Mouse (Mus musculus) midbrain, embryonic 16.5 days (tissue): ENCODE results near the gene Cops4. TPM values are rescaled to one million over a fixed set of nuclear protein-coding genes. Genes with fewer than 3 reads are reported as not detected.

ENCODE experiments used
- ATAC-seq: fragments of 200-750 bp; cut with Nextera tagmentation; 2 replicates; pipeline ENCODE4 v1.8.0; 2017; ENCODE audit warnings: moderate TSS enrichment
- H3K27ac ChIP-seq: fragments of 300-500 bp; sonication (generic); 2 replicates; pipeline ENCODE4 v1.5.1; 2014; ENCODE audit warnings: mild to moderate bottlenecking, low read length, mixed read lengths
- H3K27me3 ChIP-seq: fragments of 300-500 bp; sonication (generic); 2 replicates; pipeline ENCODE4 v1.6.1; 2014; ENCODE audit warnings: low read depth, low read length, mixed read lengths; ENCODE audit not compliant: control insufficient read depth, insufficient read depth
- H3K36me3 ChIP-seq: fragments of 300-500 bp; sonication (generic); 2 replicates; pipeline ENCODE4 v1.6.1; 2014; ENCODE audit warnings: mild to moderate bottlenecking, low read length, moderate library complexity, mixed read lengths; ENCODE audit not compliant: control insufficient read depth, insufficient read depth
- H3K4me1 ChIP-seq: fragments of 300-500 bp; sonication (generic); 2 replicates; pipeline ENCODE4 v1.6.1; 2014; ENCODE audit warnings: mild to moderate bottlenecking, low read length, mixed read lengths; ENCODE audit not compliant: control insufficient read depth, insufficient read depth
- H3K4me2 ChIP-seq: fragments of 300-500 bp; sonication (generic); 2 replicates; pipeline ENCODE4 v1.6.1; 2014; ENCODE audit warnings: mild to moderate bottlenecking, low read length, mixed read lengths
- H3K4me3 ChIP-seq: fragments of 300-500 bp; sonication (generic); 2 replicates; pipeline ENCODE4 v1.5.1; 2014; ENCODE audit warnings: low read depth, mild to moderate bottlenecking, low read length, moderate library complexity, mixed read lengths
- H3K9ac ChIP-seq: fragments of 300-500 bp; sonication (generic); 2 replicates; pipeline ENCODE4 v1.6.1; 2014; ENCODE audit warnings: low read depth, low read length, mixed read lengths
- H3K9me3 ChIP-seq: fragments of 300-500 bp; sonication (generic); replicated peaks from 2 replicates; pipeline ENCODE4 v1.6.1; 2014; ENCODE audit warnings: mild to moderate bottlenecking, low read length, mixed read lengths; ENCODE audit not compliant: control insufficient read depth, poor library complexity, severe bottlenecking
- WGBS: fragments of 180-500 bp; shearing (Covaris S2); extraction: QIAGEN DNeasy Blood & Tissue Kit; methylation state at CpG from one replicate; pipeline ENCODE4 v1.1.7; 2014; 5-methylcytosine and 5-hydroxymethylcytosine counted together
- polyA plus RNA-seq: library from polyadenylated mRNA; unstranded; fragments of >200 nt; fragmentation: Nextera tagmentation; extraction: Ambion mirVana; gene quantifications from 2 replicates; pipeline ENCODE4 v1.2.1, GENCODE M21; 2015

Gene Cops4
- polyA plus RNA-seq, 1 experiment from 2014 or later = 177 TPM

DNA sequence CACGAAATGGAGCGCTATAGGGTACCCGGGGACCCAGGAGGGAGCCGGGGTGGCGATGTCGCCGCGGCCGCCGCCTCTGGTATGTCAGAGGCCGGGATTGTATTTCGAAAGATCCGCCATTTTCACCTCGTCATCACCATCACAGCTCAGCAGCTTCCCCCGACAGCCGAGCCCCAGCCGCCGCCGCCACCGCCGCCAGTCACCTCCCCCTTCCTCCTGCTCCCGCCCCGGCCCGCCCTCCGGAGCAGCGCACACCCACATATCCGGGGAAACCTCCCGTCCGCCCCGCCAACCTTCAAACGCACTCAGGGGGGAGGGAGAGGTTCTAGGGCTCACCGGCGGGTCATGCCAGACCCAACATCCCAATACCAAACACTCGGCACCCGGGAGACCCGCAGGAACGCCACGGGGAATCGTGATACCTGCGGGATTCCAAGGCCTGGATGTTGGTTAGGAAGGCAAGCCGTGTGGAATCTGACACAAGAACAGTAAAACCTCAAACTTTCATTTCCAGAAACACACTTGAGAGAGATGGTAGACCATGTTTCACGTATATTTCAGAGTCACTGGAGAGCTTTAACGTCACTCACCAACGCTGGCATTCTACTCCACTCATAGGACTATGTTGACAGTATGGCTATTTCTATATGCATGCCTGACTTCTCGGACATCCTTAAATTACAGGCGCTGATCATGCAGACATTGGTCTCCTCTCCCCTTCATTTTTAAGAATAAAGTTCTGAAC, 19.5 kb upstream of the Cops4 start:
- Histone ChIP-seq H3K4me1 (peaks cover 20% of the 10 kb centered on the region), H3K36me3 (no peaks in the 10 kb centered on the region), H3K4me2 (peak overlapping the region; percentile 98), H3K27ac (peak overlapping the region; percentile 73), H3K4me3 (peak overlapping the region; percentile 88), H3K9ac (peak overlapping the region; percentile 87), H3K27me3 (no peaks in the 10 kb centered on the region), H3K9me3 (no peaks in the 10 kb centered on the region)
- under 1% methylated on average over 40 of the region's 46 CpGs for WGBS
- peak; percentile 73 for ATAC-seq

DNA sequence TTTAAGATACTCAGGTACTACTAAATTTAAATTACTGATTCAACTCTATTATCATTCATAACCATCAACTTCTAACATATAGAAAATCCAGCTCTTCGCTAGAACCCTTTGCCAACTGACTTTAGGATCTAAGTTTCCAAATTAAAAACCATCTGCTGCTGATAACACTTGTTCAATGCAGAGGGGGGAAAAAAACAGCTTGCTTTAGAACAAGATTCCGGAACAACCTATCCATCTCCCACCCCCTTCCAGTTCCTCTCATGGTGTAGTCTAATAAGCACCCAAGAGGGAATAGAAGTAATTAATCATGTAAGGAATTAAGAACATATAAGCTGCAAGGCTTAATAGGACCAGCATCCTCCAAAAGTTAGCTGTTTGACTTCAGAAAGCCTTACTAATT, 18.9 kb upstream of the Cops4 start:
- Histone ChIP-seq H3K4me2 (peak overlapping the region; percentile 98), H3K4me1 (peaks cover 20% of the 10 kb centered on the region), H3K4me3 (peak overlapping the region; percentile 88), H3K27me3 (no peaks in the 10 kb centered on the region), H3K27ac (no peak overlapping the region), H3K9me3 (no peaks in the 10 kb centered on the region), H3K9ac (peak overlapping the region; percentile 66; the same call in 1 of the 2 replicates), H3K36me3 (no peaks in the 10 kb centered on the region)
- ATAC-seq = no peak
- 26% methylated on average over 2 of the region's 2 CpGs for WGBS

DNA sequence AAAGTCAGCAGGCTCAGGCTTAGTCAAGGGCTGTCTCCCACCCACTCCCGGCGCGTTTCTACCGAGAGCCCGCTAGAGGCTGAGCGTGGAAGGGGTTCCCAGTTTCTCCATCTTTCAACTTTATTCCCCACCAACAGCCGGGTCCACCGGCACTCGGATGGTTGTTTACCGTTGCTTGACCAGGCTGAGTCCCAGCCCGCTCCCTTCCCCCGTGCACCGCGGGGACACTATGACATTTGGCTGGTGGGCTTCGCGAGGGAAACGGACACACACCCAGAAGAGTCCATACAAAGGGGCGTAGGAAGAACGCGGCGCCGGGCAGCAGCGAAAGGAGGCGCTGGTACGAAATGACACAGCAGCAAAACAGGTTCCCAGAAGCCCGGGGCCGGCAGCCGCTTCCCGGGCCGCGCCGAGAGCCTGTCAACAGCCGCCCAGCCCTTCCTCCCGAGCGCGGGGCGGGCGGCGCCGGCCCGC, 18.2 kb upstream of the Cops4 start:
- peak; percentile 27; the same call in 1 of the 2 replicates for ATAC-seq
- peak overlapping the region; percentile 66 for H3K9ac ChIP-seq
- peak overlapping the region; percentile 70 for H3K27ac ChIP-seq
- H3K36me3 ChIP-seq = no peaks in the 10 kb centered on the region
- 0% methylated on average over 33 of the region's 41 CpGs for WGBS
- peak overlapping the region; percentile 98 for H3K4me2 ChIP-seq
- H3K4me1 ChIP-seq = peaks cover 20% of the 10 kb centered on the region
- peak overlapping the region; percentile 88 for H3K4me3 ChIP-seq
- H3K9me3 ChIP-seq = no peaks in the 10 kb centered on the region
- H3K27me3 ChIP-seq = no peaks in the 10 kb centered on the region

DNA sequence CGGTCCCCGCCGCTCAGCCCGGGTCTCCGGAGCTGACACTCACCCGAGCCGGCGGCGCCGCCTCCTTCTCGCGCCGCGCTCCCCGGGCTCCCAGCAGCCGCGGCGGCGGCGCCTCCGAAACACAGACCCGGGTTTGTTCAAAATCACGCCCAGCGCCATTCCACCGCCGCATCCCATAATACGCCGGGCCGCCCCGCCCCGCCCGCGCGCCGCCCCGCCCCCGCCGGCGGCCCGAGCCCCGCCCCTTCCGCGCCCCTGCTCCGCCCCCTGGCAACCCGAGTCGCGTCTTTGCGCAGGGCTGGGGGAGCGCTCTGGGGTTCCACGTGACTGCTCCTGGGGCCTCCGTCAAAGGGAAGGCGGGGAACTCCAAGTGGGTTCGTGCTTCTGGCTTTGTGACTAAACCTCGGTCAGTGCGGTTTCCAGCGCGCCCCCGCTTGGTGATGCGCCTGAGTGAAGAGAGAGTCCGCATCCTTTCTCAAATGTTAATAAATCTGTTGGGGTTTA, 17.6 kb upstream of the Cops4 start, which contains the start of gene Lin54:
TSS of gene Lin54 (minus strand) at position 182 of the 504 bp plus-strand sequence.
- Histone ChIP-seq H3K9me3 (no peaks in the 10 kb centered on the region), H3K27me3 (no peaks in the 10 kb centered on the region), H3K4me2 (peak within 1 kb of the TSS; percentile 98), H3K4me3 (peak within 1 kb of the TSS; percentile 88), H3K36me3 (no peaks in the 10 kb centered on the region), H3K27ac (peak within 1 kb of the TSS; percentile 70), H3K9ac (peak within 1 kb of the TSS; percentile 66), H3K4me1 (peaks cover 20% of the 10 kb centered on the region)
- ATAC-seq = peak; percentile 92
- under 1% methylated on average over 43 of the region's 60 CpGs for WGBS

DNA sequence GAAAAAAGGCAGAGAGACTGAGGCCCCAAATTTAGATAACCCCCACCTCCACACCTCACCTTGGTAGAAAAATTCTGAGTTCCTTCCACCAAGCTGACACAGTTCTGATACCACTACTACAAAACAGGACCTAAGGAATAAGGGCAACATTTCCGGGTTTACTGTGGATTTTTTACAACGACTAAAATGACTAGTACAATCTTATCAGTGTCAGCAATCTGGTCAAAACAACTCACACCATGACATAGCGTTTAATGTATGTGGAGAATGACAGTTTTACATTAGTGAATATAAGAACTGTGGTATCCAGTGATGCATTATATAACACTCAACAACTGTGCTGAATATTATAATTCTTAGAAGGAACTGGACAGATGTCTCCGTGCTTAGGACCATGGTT, 16.8 kb upstream of the Cops4 start:
- H3K9ac ChIP-seq = no peak overlapping the region
- WGBS = 89% methylated on average over 4 of the region's 4 CpGs
- H3K4me1 ChIP-seq = peaks cover 20% of the 10 kb centered on the region
- H3K36me3 ChIP-seq = no peaks in the 10 kb centered on the region
- no peak overlapping the region for H3K27ac ChIP-seq
- peak; percentile 19; the same call in 1 of the 2 replicates for ATAC-seq
- H3K4me2 ChIP-seq = peak overlapping the region; percentile 98; the same call in 1 of the 2 replicates
- no peak overlapping the region for H3K4me3 ChIP-seq
- H3K27me3 ChIP-seq = no peaks in the 10 kb centered on the region
- no peaks in the 10 kb centered on the region for H3K9me3 ChIP-seq

DNA sequence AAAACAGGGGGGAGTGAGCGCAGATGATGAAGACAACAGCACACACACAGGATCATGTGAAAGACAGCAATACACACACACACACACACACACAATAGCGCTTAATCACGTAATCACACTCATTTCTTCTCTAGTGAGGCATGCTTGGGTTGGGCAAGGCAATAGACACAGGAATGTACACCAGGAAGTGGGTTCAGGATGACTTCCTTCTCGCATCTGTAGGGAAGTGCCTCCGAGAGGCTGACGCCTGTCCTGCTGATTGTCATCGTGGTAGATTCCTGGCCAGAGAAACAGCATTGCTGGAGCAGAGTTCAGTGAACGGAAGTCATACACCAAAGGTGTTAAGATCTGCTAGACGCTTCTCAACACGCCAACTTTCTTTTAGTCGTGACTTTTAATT, 8.9 kb upstream of the Cops4 start:
- H3K4me2 ChIP-seq = no peak overlapping the region
- no peaks in the 10 kb centered on the region for H3K9me3 ChIP-seq
- H3K4me1 ChIP-seq = no peaks in the 10 kb centered on the region
- ATAC-seq = no peak
- H3K27me3 ChIP-seq = no peaks in the 10 kb centered on the region
- no peak overlapping the region for H3K27ac ChIP-seq
- H3K9ac ChIP-seq = no peak overlapping the region
- 82% methylated on average over 11 of the region's 11 CpGs for WGBS
- no peaks in the 10 kb centered on the region for H3K36me3 ChIP-seq
- no peak overlapping the region for H3K4me3 ChIP-seq

DNA sequence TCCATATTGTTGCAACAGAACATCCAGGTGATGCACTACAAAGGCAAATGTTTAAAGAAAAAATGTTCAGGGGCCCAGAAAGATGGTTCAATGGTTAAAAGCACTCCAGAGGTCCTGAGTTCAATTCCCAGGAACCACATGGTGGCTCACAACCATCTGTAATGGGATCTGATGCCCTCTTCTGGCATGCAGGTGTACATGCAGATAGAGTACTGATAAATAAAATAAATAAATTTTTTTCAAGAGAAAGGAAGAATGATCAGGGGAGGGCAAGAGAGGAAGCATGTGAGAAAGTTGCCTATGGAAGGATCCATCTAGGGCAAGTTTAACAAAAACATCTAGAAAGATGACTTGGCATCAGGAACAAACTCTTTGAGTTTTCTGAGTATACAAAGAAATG, 5.5 kb upstream of the Cops4 start:
- H3K36me3 ChIP-seq = no peaks in the 10 kb centered on the region
- ATAC-seq = no peak

DNA sequence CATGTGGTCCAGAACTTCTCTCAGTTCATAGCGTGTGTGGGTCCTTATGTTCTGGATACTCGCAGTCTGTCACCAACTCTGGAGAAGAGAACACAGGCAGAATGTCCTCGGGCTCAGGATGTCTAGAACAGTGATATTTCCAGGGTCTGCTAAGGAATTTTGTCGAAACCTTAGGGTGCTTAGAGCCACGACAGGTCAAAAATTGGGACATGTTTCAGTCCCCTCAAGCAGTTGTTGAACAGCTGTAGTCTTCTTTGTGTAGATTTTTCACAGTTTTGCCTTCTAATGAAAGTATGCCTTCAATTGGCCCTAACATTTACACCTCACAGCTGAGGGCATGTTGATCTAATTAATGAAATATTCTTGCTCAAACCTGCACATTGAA, 910 bp downstream of the Cops4 start:
- Histone ChIP-seq H3K4me1 (peaks cover 17% of the 10 kb centered on the region), H3K9me3 (no peaks in the 10 kb centered on the region), H3K4me3 (peak overlapping the region; percentile 66), H3K4me2 (peak overlapping the region; percentile 69), H3K27ac (peak overlapping the region; percentile 86), H3K36me3 (no peaks in the 10 kb centered on the region), H3K9ac (peak overlapping the region; percentile 79), H3K27me3 (no peaks in the 10 kb centered on the region)
- peak; percentile 16; the same call in 1 of the 2 replicates for ATAC-seq
- 6% methylated on average over 5 of the region's 5 CpGs for WGBS

More for the DNA sequence above, 5.5 kb upstream of the Cops4 start:
- Histone ChIP-seq H3K4me3 (no peak overlapping the region), H3K27me3 (no peaks in the 10 kb centered on the region), H3K4me2 (no peak overlapping the region), H3K4me1 (peaks cover 2% of the 10 kb centered on the region), H3K27ac (no peak overlapping the region), H3K9ac (no peak overlapping the region), H3K9me3 (no peaks in the 10 kb centered on the region)

DNA sequence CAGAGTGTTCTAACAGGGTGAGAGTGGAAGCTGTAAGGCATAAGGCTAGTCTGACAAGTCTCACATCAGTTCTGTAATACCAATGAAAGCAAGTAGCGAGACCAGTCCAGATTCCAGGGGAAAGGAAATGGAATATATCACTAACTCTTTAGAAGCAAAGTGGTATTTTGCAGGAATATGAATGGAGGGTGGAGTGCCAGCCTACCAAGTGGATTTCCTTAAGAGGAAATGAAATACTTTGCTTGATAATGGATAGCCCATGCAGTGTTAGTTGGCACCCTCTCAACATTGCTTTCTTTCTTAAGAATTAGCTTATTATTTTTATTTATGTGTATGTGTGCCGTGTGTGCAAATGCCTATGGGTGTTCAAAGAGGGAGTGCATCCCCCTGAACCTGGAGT, 2.1 kb downstream of the Cops4 start:
- ATAC-seq = no peak
- Histone ChIP-seq H3K9me3 (no peaks in the 10 kb centered on the region), H3K27me3 (no peaks in the 10 kb centered on the region), H3K4me2 (no peak overlapping the region; the same call in 1 of the 2 replicates), H3K27ac (no peak overlapping the region), H3K4me1 (peaks cover 17% of the 10 kb centered on the region), H3K4me3 (no peak overlapping the region), H3K36me3 (no peaks in the 10 kb centered on the region), H3K9ac (no peak overlapping the region)
- 91% methylated on average over 2 of the region's 2 CpGs for WGBS
